ENCODE assay signal across 8 mouse cellular contexts in genomic region chr7:137313183-137313903, GRCm38 (mm10). TPM values are rescaled to one million over a fixed set of nuclear protein-coding genes. Genes with fewer than 3 reads are reported as not detected.
DNase-seq lines count a peak whose midpoint lies in the region; ATAC-seq and TF ChIP-seq lines count a peak whose summit lies in the region.

No protein-coding gene starts in this region.

- no peak for TF ChIP-seq EP300 in liver, postnatal 0 days (IDR thresholded peaks at IDR 0.05; ENCODE audit: low read depth)

- peak overlapping the region; percentile 87 for H3K4me3 ChIP-seq in embryonic facial prominence, embryonic 10.5 days
- peak overlapping the region; percentile 55 for H3K4me3 ChIP-seq in liver, postnatal 0 days (ENCODE audit: low read depth, low read length)

- no peaks in the 10 kb centered on the region for H3K9me3 ChIP-seq in embryonic facial prominence, embryonic 10.5 days
- H3K9me3 ChIP-seq in liver, postnatal 0 days (ENCODE audit: low read length) = no peaks in the 10 kb centered on the region

- peak; percentile 30 for DNase-seq in right cerebral cortex, postnatal 25 days
- no peak for DNase-seq in right cerebral cortex, postnatal 36 days (ENCODE audit: low spot score in 2 of 2)
- peak; percentile 71 for DNase-seq in embryonic facial prominence, embryonic 10.5 days (ENCODE audit: low spot score)
- peak; percentile 22 for DNase-seq in heart, postnatal 25 days (ENCODE audit: low spot score)
- DNase-seq in liver, postnatal 0 days = no peak
- no peak for DNase-seq in cerebellum, adult 11 months
- DNase-seq in spleen, adult 12 weeks (ENCODE audit: low spot score) = no peak

- H3K27ac ChIP-seq in embryonic facial prominence, embryonic 10.5 days (replicated peaks) = peak overlapping the region; percentile 94
- no peak overlapping the region for H3K27ac ChIP-seq in liver, postnatal 0 days (ENCODE audit: low read depth)

- H3K9ac ChIP-seq in liver, postnatal 0 days (replicated peaks) = peak overlapping the region; percentile 26; the same call in 1 of the 2 replicates

- H3K4me1 ChIP-seq in embryonic facial prominence, embryonic 10.5 days = peaks cover 80% of the 10 kb centered on the region
- peaks cover 15% of the 10 kb centered on the region for H3K4me1 ChIP-seq in liver, postnatal 0 days (ENCODE audit: insufficient read depth)

- no peak for ATAC-seq in liver, postnatal 0 days
- ATAC-seq in megakaryocyte-erythroid progenitor cell, adult 5-6 weeks (replicated peaks; ENCODE audit: low FRiP score, low TSS enrichment, poor library complexity, severe bottlenecking) = no peak

- WGBS in embryonic facial prominence, embryonic 10.5 days = under 1% methylated on average over 79 of the region's 79 CpGs
- WGBS in liver, postnatal 0 days (ENCODE audit: insufficient replicate concordance) = 1% methylated on average over 65 of the region's 79 CpGs

- H3K27me3 ChIP-seq in embryonic facial prominence, embryonic 10.5 days (replicated peaks; ENCODE audit: low read depth, poor library complexity, severe bottlenecking) = peaks cover 97% of the 10 kb centered on the region
- H3K27me3 ChIP-seq in liver, postnatal 0 days (ENCODE audit: insufficient read depth, low read length) = peaks cover 97% of the 10 kb centered on the region

- intact Hi-C loops in heart, postnatal 25 days (cut with DNase I) = no loop called here

- peaks cover 13% of the 10 kb centered on the region for H3K36me3 ChIP-seq in embryonic facial prominence, embryonic 10.5 days (replicated peaks)
- no peaks in the 10 kb centered on the region for H3K36me3 ChIP-seq in liver, postnatal 0 days (replicated peaks; ENCODE audit: insufficient read depth, low read length)

- no peak for TF ChIP-seq CTCF in liver, postnatal 0 days (IDR thresholded peaks at IDR 0.05; ENCODE audit: low read depth)

- peak overlapping the region; percentile 86 for H3K4me2 ChIP-seq in liver, postnatal 0 days (ENCODE audit: low read depth, low read length)

RNA-seq across cellular contexts. Expression of gene Ebf3, which starts 0.9 kb away (rescaled TPM):
- polyA plus RNA-seq in embryonic facial prominence, embryonic 10.5 days (2016; fragmentation: Nextera tagmentation; extraction: Ambion mirVana) = 8.4 and 9.4 TPM in 2 replicates
- total RNA-seq in heart, postnatal 25 days (2021) = 10 to 100 TPM in 1 of 2 experiments, 1 to 10 TPM in 1; 8.9 to 10.9 TPM
- 0.05 TPM in 1 of 2 replicates, not detected in the other for polyA plus RNA-seq in liver, postnatal 0 days (2015; fragmentation: Nextera tagmentation; extraction: Ambion mirVana)
- total RNA-seq in megakaryocyte-erythroid progenitor cell, adult 5-6 weeks (2014; fragmentation: Nextera tagmentation) = not detected in 2 replicates
- total RNA-seq in megakaryocyte-erythroid progenitor cell, adult 5-6 weeks (2017) = not detected in 2 replicates

Comparison
In these comparisons a context has a peak if more than half of its experiments do, and no peak if none do; other contexts are left out.
1. DNase-seq: peak in right cerebral cortex, postnatal 25 days (single experiment), embryonic facial prominence, embryonic 10.5 days (single experiment) and heart, postnatal 25 days (single experiment); none in right cerebral cortex, postnatal 36 days (0 of 2), liver, postnatal 0 days (single experiment), cerebellum, adult 11 months (single experiment) and spleen, adult 12 weeks (single experiment).
2. RNA of gene Ebf3, which starts 0.9 kb away (total RNA-seq): 8.9 to 10.9 TPM in heart, postnatal 25 days; not detected in megakaryocyte-erythroid progenitor cell, adult 5-6 weeks; every median in the first group is over 4 times any median in the second.